Mouse (Mus musculus): ENCODE data around the gene Il17c. TPM values are rescaled to one million over a fixed set of nuclear protein-coding genes. Genes with fewer than 3 reads are reported as not detected.

Gene Il17c
- total RNA-seq (2017), result not detected in 2 replicates

DNA sequence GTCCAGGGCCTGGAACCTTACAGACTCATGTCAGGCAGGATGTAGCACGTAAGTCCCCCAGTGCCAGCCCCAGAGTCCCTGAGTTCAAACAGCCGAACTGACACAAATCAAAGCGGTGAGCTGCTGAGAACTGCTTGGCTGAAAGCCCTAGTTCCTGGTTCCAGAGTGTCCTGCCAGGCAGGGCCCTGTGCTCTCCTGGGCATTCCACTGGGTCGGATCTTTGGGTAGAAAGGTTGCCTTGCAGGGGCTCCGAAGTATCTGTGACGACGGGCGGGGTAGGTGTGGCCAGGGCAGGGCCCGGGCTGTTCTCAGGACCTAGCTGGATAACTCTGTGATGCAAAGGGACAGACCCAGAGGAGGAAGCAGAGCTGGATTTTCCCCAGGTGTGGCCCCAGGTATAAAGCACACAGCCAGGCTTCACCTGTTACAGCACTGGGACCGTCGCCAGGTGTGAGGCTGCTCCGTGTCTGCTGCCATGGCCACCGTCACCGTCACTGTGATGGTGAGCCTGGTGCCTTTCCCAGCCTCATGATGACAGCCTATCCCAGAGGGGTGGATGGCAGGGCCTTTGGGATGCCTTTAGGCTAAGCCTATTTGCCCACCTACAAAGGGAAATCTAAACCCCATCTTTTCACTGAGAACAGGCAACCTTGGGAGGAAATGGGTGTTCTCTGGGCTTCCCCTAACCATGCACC is at the start of gene Il17c:
Il17c (plus strand) TSS at position 645 of the 695 bp plus-strand sequence.
- ATAC-seq (replicated peaks in 1 of 2; ENCODE audit: insufficient read depth in 1 of 2, low FRiP score in 2 of 2, low TSS enrichment in 1 of 2, low read depth in 1 of 2, poor library complexity in 2 of 2, severe bottlenecking in 2 of 2), result no peak

DNA sequence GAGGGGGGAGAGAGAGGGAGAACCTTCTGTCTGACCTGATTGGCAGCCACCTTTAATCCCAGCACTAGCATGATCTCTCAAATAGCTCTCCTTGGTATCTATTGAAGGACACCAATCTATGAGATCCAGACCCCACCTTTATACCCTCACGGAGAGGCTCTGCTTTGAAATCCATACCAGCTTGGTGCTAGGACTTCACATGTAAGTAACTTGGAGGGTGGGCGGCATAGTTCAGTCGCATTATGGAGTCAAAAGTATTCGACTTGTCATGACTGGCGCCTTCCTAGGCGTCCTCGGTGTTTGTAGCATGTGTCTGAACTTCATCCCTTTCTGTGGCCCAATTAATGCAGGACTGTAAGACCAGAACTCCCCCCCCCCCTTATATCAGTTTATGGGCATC is 46.5 kb upstream of the Il17c start:
- no peak for ATAC-seq (replicated peaks in 1 of 2; ENCODE audit: insufficient read depth in 1 of 2, low FRiP score in 2 of 2, low TSS enrichment in 1 of 2, low read depth in 1 of 2, poor library complexity in 2 of 2, severe bottlenecking in 2 of 2)

DNA sequence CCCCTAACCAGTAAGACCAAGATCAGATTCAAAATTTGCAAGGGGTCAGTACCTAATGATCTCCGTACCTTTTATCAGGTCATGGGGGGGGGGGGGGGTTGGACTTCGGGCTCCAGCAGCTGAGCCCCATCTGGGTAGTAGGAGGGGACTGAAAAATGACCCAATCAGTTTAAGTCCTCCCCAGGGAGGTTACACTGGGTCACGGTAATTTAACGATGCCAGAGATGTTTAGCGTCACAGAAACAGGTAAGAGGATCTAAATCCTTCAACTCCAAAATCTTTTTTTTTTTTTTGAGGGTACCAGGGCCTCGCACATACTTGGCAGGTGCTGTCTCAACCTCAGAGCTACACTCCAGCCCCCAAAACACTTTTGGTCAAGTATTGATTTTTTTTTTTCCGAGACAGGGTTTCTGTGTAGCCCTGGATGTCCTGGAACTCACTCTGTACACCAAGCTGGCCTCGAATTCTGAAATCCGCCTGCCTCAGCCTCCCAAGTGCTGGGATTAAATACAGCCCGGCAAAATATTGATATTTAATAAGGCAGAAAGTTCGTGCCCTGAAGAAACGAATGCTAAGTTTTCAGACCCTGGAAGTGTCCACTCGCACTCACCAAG is 46.0 kb upstream of the Il17c start:
- ATAC-seq (replicated peaks in 1 of 2; ENCODE audit: insufficient read depth in 1 of 2, low FRiP score in 2 of 2, low TSS enrichment in 1 of 2, low read depth in 1 of 2, poor library complexity in 2 of 2, severe bottlenecking in 2 of 2), result no peak

DNA sequence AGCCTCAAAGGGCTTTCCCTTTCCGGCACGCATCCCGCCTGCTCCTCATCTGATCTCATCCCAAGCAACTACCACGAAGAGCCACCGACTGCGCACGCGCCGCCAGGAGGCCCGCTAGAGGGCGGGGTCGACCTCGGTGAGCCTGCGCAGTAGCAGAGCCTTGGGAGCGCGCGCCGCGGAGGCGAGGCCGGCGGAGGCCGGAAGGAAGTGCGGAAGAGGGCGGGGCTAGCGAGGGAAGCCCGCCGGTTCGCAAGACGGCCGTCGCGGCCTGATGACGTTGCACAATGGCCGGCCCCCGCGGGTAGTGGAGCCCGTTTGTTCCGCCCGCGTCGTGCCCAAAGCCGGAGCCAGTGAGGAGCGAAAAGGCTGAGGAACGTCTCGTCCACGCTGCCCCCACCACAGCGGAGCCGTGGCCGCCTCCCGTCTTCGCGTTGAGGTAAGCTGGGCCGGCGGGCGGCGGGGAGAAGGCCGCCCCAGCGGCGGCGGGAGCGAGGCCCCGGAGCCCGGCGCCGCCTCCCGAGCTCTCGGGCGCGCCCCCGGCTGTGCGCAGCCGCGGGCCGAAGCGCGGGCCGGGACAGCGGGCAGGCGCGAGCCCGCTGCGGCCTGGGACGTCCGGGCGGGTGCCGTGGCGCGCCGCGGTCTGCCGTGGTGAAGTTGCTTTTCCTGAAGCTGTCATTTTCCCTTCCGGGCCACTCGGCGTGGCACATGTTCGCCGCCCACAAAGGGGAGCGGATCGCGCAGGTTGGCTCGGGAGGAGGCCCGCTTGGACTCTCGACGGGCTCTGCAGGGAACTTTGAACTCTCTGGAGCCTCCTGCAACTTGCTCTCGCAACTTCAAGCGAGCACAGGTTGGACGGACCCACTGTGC is 45.2 kb upstream of the Il17c start, which contains the start of gene Zc3h18:
Zc3h18 (plus strand) TSS at position 245 of the 867 bp plus-strand sequence.
- ATAC-seq (replicated peaks in 1 of 2; ENCODE audit: insufficient read depth in 1 of 2, low FRiP score in 2 of 2, low TSS enrichment in 1 of 2, low read depth in 1 of 2, poor library complexity in 2 of 2, severe bottlenecking in 2 of 2), result peak; percentile 93 to 95

DNA sequence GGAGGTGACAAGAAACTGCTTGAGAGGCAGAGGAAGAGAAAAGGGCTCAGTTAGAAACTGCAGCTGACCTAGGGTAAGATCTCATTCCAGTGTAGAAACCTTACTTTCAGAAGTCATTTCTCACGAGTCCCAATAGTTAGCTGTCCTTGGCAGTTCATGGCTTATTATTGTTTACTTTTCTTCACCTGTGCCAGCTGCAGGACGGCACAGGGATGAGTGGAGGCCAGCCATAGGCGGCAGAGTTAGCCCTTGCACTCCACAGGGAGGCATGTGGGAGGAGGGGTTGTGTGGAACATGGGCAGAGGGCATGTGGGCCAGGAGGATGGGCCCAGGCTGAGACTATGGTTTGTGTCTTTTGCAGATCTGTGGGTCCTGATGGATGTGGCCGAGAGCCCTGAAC is 38.8 kb upstream of the Il17c start:
- ATAC-seq (replicated peaks in 1 of 2; ENCODE audit: insufficient read depth in 1 of 2, low FRiP score in 2 of 2, low TSS enrichment in 1 of 2, low read depth in 1 of 2, poor library complexity in 2 of 2, severe bottlenecking in 2 of 2), result no peak

DNA sequence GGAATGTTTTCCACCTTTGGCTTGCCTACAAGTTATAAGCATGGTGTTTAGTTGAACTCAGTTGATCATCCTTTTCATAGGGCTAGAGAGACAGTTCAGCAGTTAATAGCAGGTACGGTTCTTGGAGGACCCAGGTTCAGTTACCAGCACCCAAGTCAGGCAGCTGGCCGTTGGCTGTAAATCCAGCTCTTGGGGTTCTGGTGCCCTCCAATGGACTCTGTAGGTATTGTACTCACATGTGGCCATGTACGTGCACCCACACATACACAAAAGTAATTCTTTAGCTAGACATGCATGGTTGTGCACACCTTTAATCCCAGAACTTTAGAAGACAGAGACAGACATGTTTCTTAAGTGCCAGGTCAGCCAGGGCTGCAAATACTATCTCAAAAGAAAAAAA is 32.5 kb upstream of the Il17c start:
- no peak for ATAC-seq (replicated peaks in 1 of 2; ENCODE audit: insufficient read depth in 1 of 2, low FRiP score in 2 of 2, low TSS enrichment in 1 of 2, low read depth in 1 of 2, poor library complexity in 2 of 2, severe bottlenecking in 2 of 2)

DNA sequence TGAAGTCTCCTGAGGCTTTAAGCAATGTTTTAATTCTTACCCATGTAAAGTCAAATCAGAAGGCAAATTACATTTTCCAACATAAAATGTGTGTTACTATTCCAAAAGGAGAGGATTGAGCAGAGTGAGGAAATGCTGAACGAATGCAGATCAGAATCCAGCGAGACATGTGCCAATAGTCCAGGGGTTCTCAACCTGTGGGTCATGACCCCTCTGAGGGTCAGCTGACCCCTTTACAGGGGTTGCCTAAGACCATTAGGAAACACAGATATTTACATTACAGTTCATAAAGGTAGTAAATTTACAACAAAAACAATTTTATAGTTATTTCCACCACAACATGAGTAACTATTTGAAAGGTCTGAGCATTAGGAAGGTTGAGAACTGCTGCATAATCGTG is 31.1 kb upstream of the Il17c start:
- no peak for ATAC-seq (replicated peaks in 1 of 2; ENCODE audit: insufficient read depth in 1 of 2, low FRiP score in 2 of 2, low TSS enrichment in 1 of 2, low read depth in 1 of 2, poor library complexity in 2 of 2, severe bottlenecking in 2 of 2)

DNA sequence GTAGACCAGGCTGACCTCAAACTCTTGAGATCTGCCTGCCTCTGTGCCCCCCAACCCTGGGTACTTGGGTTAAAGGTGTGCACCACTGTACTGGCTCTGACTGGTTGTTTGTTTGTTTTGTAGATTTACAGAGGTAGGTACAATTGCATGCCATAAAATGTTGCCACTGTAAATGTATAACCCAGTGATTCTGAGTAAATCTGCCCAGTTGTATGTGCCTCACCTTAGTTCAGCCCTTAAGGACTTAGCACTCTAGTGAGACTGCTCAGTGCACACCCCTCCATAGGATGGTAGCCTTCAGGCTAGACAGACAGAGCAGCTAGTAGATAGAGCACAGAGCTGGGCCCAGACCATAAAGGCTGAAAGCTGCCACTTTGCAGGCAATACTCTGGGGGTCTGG is 28.1 kb upstream of the Il17c start:
- ATAC-seq (replicated peaks in 1 of 2; ENCODE audit: insufficient read depth in 1 of 2, low FRiP score in 2 of 2, low TSS enrichment in 1 of 2, low read depth in 1 of 2, poor library complexity in 2 of 2, severe bottlenecking in 2 of 2), result no peak

DNA sequence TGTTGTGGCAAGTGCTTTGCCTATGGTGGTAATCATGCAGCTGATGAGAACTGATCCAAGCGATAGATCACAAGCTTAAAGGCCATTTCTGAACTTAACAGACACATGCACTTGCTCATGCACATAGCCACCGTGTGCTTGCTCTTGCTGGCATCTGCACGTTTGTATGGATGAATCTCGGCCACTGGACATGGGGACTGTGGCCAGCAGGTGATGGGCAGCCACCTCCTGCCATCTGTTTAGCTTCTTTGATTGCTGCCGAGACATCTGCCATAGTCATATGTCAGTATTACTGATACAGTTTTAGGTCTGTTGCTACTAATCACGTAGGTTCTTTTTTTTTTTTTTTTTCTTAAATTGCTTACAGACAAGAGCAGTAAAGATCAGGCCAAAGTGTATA is 26.5 kb upstream of the Il17c start:
- ATAC-seq (replicated peaks in 1 of 2; ENCODE audit: insufficient read depth in 1 of 2, low FRiP score in 2 of 2, low TSS enrichment in 1 of 2, low read depth in 1 of 2, poor library complexity in 2 of 2, severe bottlenecking in 2 of 2), result no peak

DNA sequence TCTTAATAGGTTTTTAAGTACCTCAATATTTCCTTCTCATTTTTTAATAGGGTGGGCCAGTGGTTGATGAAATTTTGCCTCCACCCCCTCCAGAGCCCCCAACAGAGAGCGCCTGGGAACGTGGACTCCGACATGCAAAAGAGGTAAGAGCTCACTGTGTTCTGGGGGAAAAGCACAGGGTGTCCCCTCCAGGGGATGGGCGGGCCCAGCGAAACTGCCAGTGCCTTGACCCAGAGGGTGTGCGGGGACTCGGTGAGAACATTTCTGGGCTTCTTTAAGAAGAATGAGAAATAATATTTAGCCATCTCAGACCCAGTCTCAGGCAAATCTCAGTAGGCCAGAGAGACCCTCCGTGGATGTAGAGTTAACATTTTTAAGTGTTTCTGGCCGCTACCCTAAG is 23.6 kb upstream of the Il17c start:
- ATAC-seq (replicated peaks in 1 of 2; ENCODE audit: insufficient read depth in 1 of 2, low FRiP score in 2 of 2, low TSS enrichment in 1 of 2, low read depth in 1 of 2, poor library complexity in 2 of 2, severe bottlenecking in 2 of 2), result no peak

DNA sequence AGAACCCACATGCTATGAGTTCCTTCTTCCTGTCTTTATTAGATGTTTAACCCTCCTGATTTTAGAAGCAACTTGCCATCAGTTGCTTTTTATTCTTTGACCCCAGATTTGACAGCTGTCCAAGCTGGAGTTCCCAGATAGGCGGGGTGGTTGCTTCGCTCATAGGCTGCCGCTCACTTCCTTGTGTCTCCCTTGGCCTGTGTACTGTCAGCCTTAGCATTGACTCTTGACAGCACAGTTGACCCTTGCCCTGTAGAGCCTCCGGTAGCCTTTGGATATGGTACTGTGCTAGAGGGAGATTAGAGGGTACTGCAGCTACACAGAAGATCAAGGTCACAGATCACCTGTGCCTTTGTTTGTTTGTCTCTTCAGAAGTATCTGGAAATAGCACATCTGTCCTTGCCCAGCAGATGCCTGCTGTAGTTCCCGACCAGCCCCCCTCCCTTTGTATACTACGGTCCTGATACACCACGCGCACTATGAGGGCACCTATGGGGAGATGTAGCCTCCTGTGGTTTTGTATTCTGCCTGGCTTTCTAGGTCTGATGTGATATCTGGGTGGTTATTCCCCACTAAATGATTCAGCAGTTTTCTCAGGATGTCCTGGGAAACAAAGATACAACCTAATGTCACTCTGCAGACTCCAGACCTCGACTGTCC is 16.5 kb upstream of the Il17c start:
- no peak for ATAC-seq (replicated peaks in 1 of 2; ENCODE audit: insufficient read depth in 1 of 2, low FRiP score in 2 of 2, low TSS enrichment in 1 of 2, low read depth in 1 of 2, poor library complexity in 2 of 2, severe bottlenecking in 2 of 2)

DNA sequence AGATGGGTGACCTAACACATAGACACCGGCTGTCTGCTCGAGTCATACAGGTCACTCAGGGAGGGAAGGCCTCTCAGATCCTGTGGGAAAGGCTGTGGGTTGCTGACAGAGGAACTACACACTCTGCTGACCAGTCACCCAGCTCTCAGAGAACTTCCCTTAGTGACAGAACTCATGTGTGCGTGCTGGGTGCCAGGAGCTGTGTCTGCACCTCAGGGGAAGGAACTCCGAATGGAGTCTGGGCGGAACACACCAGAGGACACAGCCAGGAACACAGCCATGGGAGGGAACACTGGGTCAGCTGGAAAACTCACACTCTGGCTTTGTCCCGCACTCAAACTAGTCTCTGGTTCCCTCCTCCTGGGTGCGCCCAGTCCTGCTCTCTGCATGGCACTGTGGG is 14.1 kb upstream of the Il17c start:
- no peak for ATAC-seq (replicated peaks in 1 of 2; ENCODE audit: insufficient read depth in 1 of 2, low FRiP score in 2 of 2, low TSS enrichment in 1 of 2, low read depth in 1 of 2, poor library complexity in 2 of 2, severe bottlenecking in 2 of 2)

DNA sequence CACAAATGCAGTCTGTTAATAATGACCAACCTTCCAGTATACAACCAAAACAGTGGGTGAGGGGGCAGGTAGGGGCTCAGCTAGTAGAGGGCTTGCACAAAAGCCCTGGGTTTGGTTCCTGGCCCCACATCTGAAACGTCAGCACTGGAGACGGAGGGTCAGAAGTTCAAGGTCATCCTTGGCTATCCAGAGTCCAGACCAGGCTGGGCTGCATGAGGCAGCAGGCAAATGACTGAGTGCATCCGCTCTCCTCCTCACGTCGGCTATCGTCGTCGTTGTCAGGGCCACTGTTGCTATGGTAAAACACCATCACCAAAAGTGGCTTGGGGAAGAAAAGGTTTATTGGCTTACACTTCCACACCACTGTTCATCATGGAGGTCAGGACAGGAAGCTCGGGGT is 7.5 kb upstream of the Il17c start:
- no peak for ATAC-seq (replicated peaks in 1 of 2; ENCODE audit: insufficient read depth in 1 of 2, low FRiP score in 2 of 2, low TSS enrichment in 1 of 2, low read depth in 1 of 2, poor library complexity in 2 of 2, severe bottlenecking in 2 of 2)

DNA sequence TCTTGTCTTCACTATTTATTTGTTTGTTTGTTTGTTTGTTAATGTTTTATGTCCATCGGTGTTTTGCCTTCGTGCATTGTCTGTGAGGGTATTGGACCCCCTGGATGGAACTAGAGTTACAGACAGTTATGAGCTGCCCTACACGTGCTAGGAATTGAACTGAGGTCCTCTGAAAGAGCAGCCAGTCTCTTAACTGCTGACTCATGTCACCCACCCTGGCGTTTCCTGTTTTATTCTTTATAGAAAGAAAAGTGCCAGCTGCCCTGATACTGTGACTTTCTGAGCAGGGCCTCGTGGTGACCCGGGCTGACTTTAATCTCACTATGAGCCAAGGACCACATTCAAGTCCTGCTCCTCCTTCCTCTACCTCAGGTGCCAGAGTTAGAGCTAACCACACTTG is 6.3 kb upstream of the Il17c start:
- peak; percentile 29 to 47; a peak in 2 of 4 replicates for ATAC-seq (replicated peaks in 1 of 2; ENCODE audit: insufficient read depth in 1 of 2, low FRiP score in 2 of 2, low TSS enrichment in 1 of 2, low read depth in 1 of 2, poor library complexity in 2 of 2, severe bottlenecking in 2 of 2)

DNA sequence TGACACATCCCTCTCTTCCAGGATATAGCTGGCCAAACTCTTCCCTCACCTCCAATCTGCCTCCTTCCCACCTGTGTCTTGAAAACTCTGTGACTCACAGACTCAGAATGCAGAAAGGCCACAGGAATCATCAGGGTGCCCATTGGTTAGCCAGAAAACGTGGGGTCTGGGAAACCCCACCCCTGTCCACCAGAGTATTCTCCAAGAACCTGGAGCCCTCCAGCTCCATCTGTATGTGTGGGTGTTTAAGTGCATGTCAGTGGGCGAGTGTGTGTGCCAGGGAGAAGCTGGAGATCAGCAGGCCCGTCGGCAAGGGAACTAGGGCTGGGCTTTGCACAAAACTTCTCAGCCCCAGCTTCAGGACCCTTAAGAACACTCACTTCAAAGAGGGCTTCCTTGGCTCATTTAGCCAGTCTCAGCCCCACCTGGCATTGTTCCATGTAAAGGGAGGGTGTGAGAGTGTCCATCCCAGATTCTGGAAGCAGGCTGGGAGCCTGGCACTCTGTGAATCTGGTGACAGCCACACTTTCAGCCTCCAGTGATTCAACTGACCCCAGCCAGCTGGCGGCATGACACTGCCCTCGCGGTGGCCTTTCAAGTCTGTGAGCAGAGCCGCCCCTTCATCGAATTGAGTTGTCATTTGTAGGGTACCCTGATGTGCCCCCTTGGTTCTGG is 1.8 kb upstream of the Il17c start:
- ATAC-seq (replicated peaks in 1 of 2; ENCODE audit: insufficient read depth in 1 of 2, low FRiP score in 2 of 2, low TSS enrichment in 1 of 2, low read depth in 1 of 2, poor library complexity in 2 of 2, severe bottlenecking in 2 of 2), result no peak

DNA sequence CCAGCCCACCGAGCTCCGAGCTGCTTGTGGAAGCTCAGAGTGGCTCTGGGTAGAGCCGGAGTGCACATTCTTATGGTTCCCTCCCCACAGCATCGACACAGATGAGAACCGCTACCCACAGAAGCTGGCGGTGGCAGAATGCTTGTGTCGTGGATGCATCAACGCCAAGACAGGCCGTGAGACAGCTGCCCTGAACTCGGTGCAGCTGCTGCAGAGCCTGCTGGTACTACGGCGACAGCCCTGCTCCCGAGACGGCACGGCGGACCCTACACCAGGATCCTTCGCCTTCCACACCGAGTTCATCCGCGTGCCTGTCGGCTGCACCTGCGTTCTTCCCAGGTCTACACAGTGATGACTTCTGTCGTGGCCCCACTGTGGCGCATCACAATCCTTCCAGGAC is 1.4 kb downstream of the Il17c start:
- ATAC-seq (replicated peaks in 1 of 2; ENCODE audit: insufficient read depth in 1 of 2, low FRiP score in 2 of 2, low TSS enrichment in 1 of 2, low read depth in 1 of 2, poor library complexity in 2 of 2, severe bottlenecking in 2 of 2), result no peak

DNA sequence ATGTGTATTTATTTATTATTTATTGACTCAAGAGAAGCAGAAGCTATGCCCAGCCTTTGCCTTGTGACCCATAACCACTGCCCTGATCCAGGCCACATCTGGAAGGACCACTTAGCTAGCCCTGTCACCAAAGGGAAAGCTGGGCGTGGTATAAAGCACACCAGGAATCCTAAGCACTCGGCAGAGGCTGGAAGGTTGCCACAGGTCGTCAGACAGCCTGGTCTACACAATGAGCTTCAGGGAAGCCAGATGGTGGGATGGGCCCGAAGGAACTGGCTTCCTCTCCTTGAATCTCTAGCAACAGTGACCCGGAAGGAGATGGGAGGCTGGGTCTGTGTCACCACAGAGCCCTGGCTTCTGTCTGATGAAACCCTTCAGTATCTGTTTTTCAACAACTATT is 1.8 kb downstream of the Il17c start:
- no peak for ATAC-seq (replicated peaks in 1 of 2; ENCODE audit: insufficient read depth in 1 of 2, low FRiP score in 2 of 2, low TSS enrichment in 1 of 2, low read depth in 1 of 2, poor library complexity in 2 of 2, severe bottlenecking in 2 of 2)

Data from hematopoietic stem cell, adult 5-6 weeks (primary cell).